Mouse (Mus musculus): ENCODE results near the gene Gtse1.

- TF ChIP-seq POLR2A (IDR thresholded peaks at IDR 0.05; ENCODE audit: borderline replicate concordance, low read depth, low read length), result no peak
- TF ChIP-seq CTCF (IDR thresholded peaks at IDR 0.05; ENCODE audit: low read depth, low read length), result no peak
These were observed 50.4 kb downstream of the Gtse1 start for GRCm38 (mm10) chr15:85909931-85910330.
